Mouse (Mus musculus) hindbrain, embryonic 13.5 days (tissue): ENCODE data around the gene Fgf3. TPM values are rescaled to one million over a fixed set of nuclear protein-coding genes. Genes with fewer than 3 reads are reported as not detected.
A peak's percentile ranks its signal among the peaks of the same experiment; 100 is the strongest.

Source experiments
- ATAC-seq: fragments of 200-750 bp; cut with Nextera tagmentation; 2 replicates; pipeline ENCODE4 v1.8.0; 2017; ENCODE audit warnings: moderate TSS enrichment; ENCODE audit not compliant: low FRiP score
- H3K27ac ChIP-seq: fragments of 300-500 bp; sonication (generic); 2 replicates; pipeline ENCODE4 v1.5.1; 2015; ENCODE audit warnings: inconsistent platforms, mild to moderate bottlenecking, moderate library complexity
- H3K27me3 ChIP-seq: fragments of 300-500 bp; sonication (generic); 2 replicates; pipeline ENCODE4 v1.6.1; 2015; ENCODE audit warnings: mild to moderate bottlenecking, inconsistent platforms
- H3K36me3 ChIP-seq: fragments of 300-500 bp; sonication (generic); 2 replicates; pipeline ENCODE4 v1.6.1; 2015; ENCODE audit warnings: mild to moderate bottlenecking, inconsistent platforms
- H3K4me1 ChIP-seq: fragments of 300-500 bp; sonication (generic); replicated peaks from 2 replicates; pipeline ENCODE4 v1.6.1; 2015; ENCODE audit warnings: inconsistent platforms
- H3K4me2 ChIP-seq: fragments of 300-500 bp; sonication (generic); 2 replicates; pipeline ENCODE4 v1.6.1; 2015; ENCODE audit warnings: inconsistent platforms, mild to moderate bottlenecking, moderate library complexity
- H3K4me3 ChIP-seq: fragments of 300-500 bp; sonication (generic); 2 replicates; pipeline ENCODE4 v1.5.1; 2015; ENCODE audit warnings: mild to moderate bottlenecking, inconsistent platforms
- H3K9ac ChIP-seq: fragments of 300-500 bp; sonication (generic); 2 replicates; pipeline ENCODE4 v1.6.1; 2015; ENCODE audit warnings: mild to moderate bottlenecking, inconsistent platforms
- H3K9me3 ChIP-seq: fragments of 300-500 bp; sonication (generic); 2 replicates; pipeline ENCODE4 v1.6.1; 2016; ENCODE audit warnings: inconsistent platforms
- WGBS: fragments of 180-500 bp; shearing (Covaris S2); methylation state at CpG from one replicate; pipeline ENCODE4 v1.1.7; 2015; 5-methylcytosine and 5-hydroxymethylcytosine counted together
- polyA plus RNA-seq: library from polyadenylated mRNA; unstranded; fragments of >200 nt; fragmentation: Nextera tagmentation; extraction: Ambion mirVana; gene quantifications from 2 replicates; pipeline ENCODE4 v1.2.1, GENCODE M21; 2015

Gene Fgf3
- polyA plus RNA-seq: 13.6 and 30.2 TPM in 2 replicates

GRCm38 (mm10) chr7:144837891-144838488, at the start of gene Fgf3:
Gene Fgf3, plus strand, starts transcription at chr7:144838083.
- H3K27ac ChIP-seq: peak within 1 kb of the TSS; percentile 48
- H3K9me3 ChIP-seq: no peaks in the 10 kb centered on the region
- peak within 1 kb of the TSS; percentile 72 for H3K4me2 ChIP-seq
- peaks cover 88% of the 10 kb centered on the region for H3K27me3 ChIP-seq
- H3K4me1 ChIP-seq: peaks cover 23% of the 10 kb centered on the region
- H3K4me3 ChIP-seq: peak within 1 kb of the TSS; percentile 49
- peak within 1 kb of the TSS; percentile 65 for H3K9ac ChIP-seq
- ATAC-seq: 0 out of 2 replicates have a peak, but pooled peaks have one; percentile 29
- 1% methylated on average over 41 of the region's 43 CpGs for WGBS
- H3K36me3 ChIP-seq: no peaks in the 10 kb centered on the region

- Histone ChIP-seq H3K4me3 (no peak overlapping the region), H3K9me3 (no peaks in the 10 kb centered on the region), H3K36me3 (no peaks in the 10 kb centered on the region), H3K27ac (no peak overlapping the region), H3K4me2 (no peak overlapping the region), H3K9ac (no peak overlapping the region), H3K27me3 (0 out of 2 replicates have a peak, but pooled peaks cover 5% of the 10 kb centered on the region), H3K4me1 (no peaks in the 10 kb centered on the region)
- WGBS: 56% methylated on average over 4 of the region's 4 CpGs
- ATAC-seq: no peak
These were observed 49.3 kb upstream of the Fgf3 start for GRCm38 (mm10) chr7:144788631-144789030.

GRCm38 (mm10) chr7:144789601-144790556, 48.0 kb upstream of the Fgf3 start:
- ATAC-seq: no peak
- H3K27ac ChIP-seq: no peak overlapping the region
- peaks cover 12% of the 10 kb centered on the region; the same call in 1 of the 2 replicates for H3K27me3 ChIP-seq
- WGBS: 47% methylated on average over 36 of the region's 36 CpGs
- H3K9me3 ChIP-seq: no peaks in the 10 kb centered on the region
- no peaks in the 10 kb centered on the region for H3K36me3 ChIP-seq
- peak overlapping the region; percentile 49 for H3K4me2 ChIP-seq
- H3K9ac ChIP-seq: no peak overlapping the region
- H3K4me1 ChIP-seq: no peaks in the 10 kb centered on the region
- peak overlapping the region; percentile 24 for H3K4me3 ChIP-seq

GRCm38 (mm10) chr7:144791426-144791825, 46.5 kb upstream of the Fgf3 start:
- ATAC-seq: no peak
- Histone ChIP-seq H3K4me3 (no peak overlapping the region), H3K4me1 (0 out of 2 replicates have a peak, but pooled peaks cover under 1% of the 10 kb centered on the region), H3K9ac (no peak overlapping the region), H3K27ac (no peak overlapping the region), H3K27me3 (peaks cover 21% of the 10 kb centered on the region), H3K9me3 (no peaks in the 10 kb centered on the region), H3K36me3 (no peaks in the 10 kb centered on the region), H3K4me2 (no peak overlapping the region)
- WGBS: 91% methylated on average over 7 of the region's 7 CpGs

- WGBS: 92% methylated on average over 10 of the region's 10 CpGs
- no peak for ATAC-seq
- H3K9me3 ChIP-seq: no peaks in the 10 kb centered on the region
These were observed 44.6 kb upstream of the Fgf3 start for GRCm38 (mm10) chr7:144793296-144793695.

GRCm38 (mm10) chr7:144795976-144796474, 41.9 kb upstream of the Fgf3 start:
- Histone ChIP-seq H3K36me3 (no peaks in the 10 kb centered on the region), H3K4me3 (no peak overlapping the region), H3K9me3 (no peaks in the 10 kb centered on the region), H3K4me1 (peaks cover 21% of the 10 kb centered on the region), H3K4me2 (no peak overlapping the region), H3K27ac (no peak overlapping the region), H3K27me3 (peaks cover 24% of the 10 kb centered on the region), H3K9ac (no peak overlapping the region)
- WGBS: 86% methylated on average over 9 of the region's 9 CpGs
- ATAC-seq: no peak

More at GRCm38 (mm10) chr7:144793296-144793695, 44.6 kb upstream of the Fgf3 start:
- Histone ChIP-seq H3K36me3 (no peaks in the 10 kb centered on the region), H3K4me1 (peaks cover 15% of the 10 kb centered on the region), H3K27ac (no peak overlapping the region), H3K9ac (no peak overlapping the region), H3K27me3 (peaks cover 21% of the 10 kb centered on the region), H3K4me2 (no peak overlapping the region), H3K4me3 (no peak overlapping the region)

- Histone ChIP-seq H3K4me1 (peaks cover 22% of the 10 kb centered on the region), H3K27ac (peak overlapping the region; percentile 64), H3K36me3 (no peaks in the 10 kb centered on the region), H3K4me2 (no peak overlapping the region), H3K9me3 (no peaks in the 10 kb centered on the region), H3K4me3 (no peak overlapping the region), H3K9ac (0 out of 2 replicates have a peak overlapping the region, but pooled peaks have one; percentile 13), H3K27me3 (peaks cover 24% of the 10 kb centered on the region)
- no peak for ATAC-seq
- WGBS: 34% methylated on average over 17 of the region's 17 CpGs
These were observed 40.7 kb upstream of the Fgf3 start for GRCm38 (mm10) chr7:144796986-144797735.

GRCm38 (mm10) chr7:144798471-144798870, 39.4 kb upstream of the Fgf3 start:
- no peaks in the 10 kb centered on the region for H3K36me3 ChIP-seq
- ATAC-seq: 0 out of 2 replicates have a peak, but pooled peaks have one; percentile 41
- WGBS: 40% methylated on average over 1 of the region's 1 CpGs

GRCm38 (mm10) chr7:144807036-144807435, 30.8 kb upstream of the Fgf3 start:
- Histone ChIP-seq H3K27ac (no peak overlapping the region), H3K36me3 (no peaks in the 10 kb centered on the region), H3K9me3 (no peaks in the 10 kb centered on the region), H3K4me2 (no peak overlapping the region), H3K9ac (no peak overlapping the region), H3K27me3 (no peaks in the 10 kb centered on the region), H3K4me3 (no peak overlapping the region), H3K4me1 (0 out of 2 replicates have a peak, but pooled peaks cover 6% of the 10 kb centered on the region)
- WGBS: 66% methylated on average over 6 of the region's 6 CpGs
- no peak for ATAC-seq

More at GRCm38 (mm10) chr7:144798471-144798870, 39.4 kb upstream of the Fgf3 start:
- H3K27ac ChIP-seq: no peak overlapping the region
- no peak overlapping the region for H3K9ac ChIP-seq
- no peak overlapping the region for H3K4me2 ChIP-seq
- H3K4me1 ChIP-seq: peaks cover 22% of the 10 kb centered on the region
- H3K27me3 ChIP-seq: peaks cover 19% of the 10 kb centered on the region
- no peaks in the 10 kb centered on the region for H3K9me3 ChIP-seq
- H3K4me3 ChIP-seq: no peak overlapping the region

GRCm38 (mm10) chr7:144807976-144808577, 29.8 kb upstream of the Fgf3 start:
- no peak for ATAC-seq
- no peak overlapping the region for H3K9ac ChIP-seq
- no peaks in the 10 kb centered on the region for H3K27me3 ChIP-seq
- no peak overlapping the region for H3K27ac ChIP-seq
- no peak overlapping the region for H3K4me3 ChIP-seq
- 78% methylated on average over 4 of the region's 4 CpGs for WGBS
- no peak overlapping the region for H3K4me2 ChIP-seq
- H3K4me1 ChIP-seq: 0 out of 2 replicates have a peak, but pooled peaks cover 6% of the 10 kb centered on the region
- no peaks in the 10 kb centered on the region for H3K9me3 ChIP-seq
- no peaks in the 10 kb centered on the region for H3K36me3 ChIP-seq

GRCm38 (mm10) chr7:144811521-144811920, 26.4 kb upstream of the Fgf3 start:
- Histone ChIP-seq H3K4me1 (peaks cover 11% of the 10 kb centered on the region), H3K36me3 (no peaks in the 10 kb centered on the region), H3K27ac (no peak overlapping the region), H3K9me3 (no peaks in the 10 kb centered on the region), H3K4me2 (no peak overlapping the region), H3K9ac (no peak overlapping the region), H3K4me3 (no peak overlapping the region), H3K27me3 (no peaks in the 10 kb centered on the region)
- ATAC-seq: no peak
- WGBS: 41% methylated on average over 4 of the region's 4 CpGs
